Mouse (Mus musculus): ENCODE measurements at regions not wholly inside any gene's neighbourhood (a gene's known extent, or its start where the extent isn't known, plus 50 kb on each side); places are given as distances from the start of the nearest gene placed in this dataset.

GRCm38 (mm10) chr3:143822564-143823394 lies 382.2 kb downstream of the Lmo4 start:
- TF ChIP-seq EP300 (IDR thresholded peaks at IDR 0.05; ENCODE audit: low read depth): no peak
- no peak for TF ChIP-seq CTCF (IDR thresholded peaks at IDR 0.05; ENCODE audit: low read depth)
- H3K4me2 ChIP-seq (ENCODE audit: low read depth): no peak overlapping the region
- no peak overlapping the region for H3K27ac ChIP-seq
- ATAC-seq (ENCODE audit: insufficient read depth) (no peak), DNase-seq (ENCODE audit: low read depth in 3 of 3, low spot score in 3 of 3) (no peak)
- H3K27me3 ChIP-seq (ENCODE audit: control insufficient read depth, insufficient read depth, low read length): no peaks in the 10 kb centered on the region
- H3K4me1 ChIP-seq (replicated peaks; ENCODE audit: control insufficient read depth in 2 of 2, insufficient read depth in 2 of 2, low read length in 1 of 2): no peaks in the 10 kb centered on the region
- no peak overlapping the region for H3K9ac ChIP-seq (replicated peaks)
- no peaks in the 10 kb centered on the region for H3K9me3 ChIP-seq (ENCODE audit: control insufficient read depth, low read length)
- H3K4me3 ChIP-seq (ENCODE audit: insufficient read depth in 1 of 2, low read depth in 2 of 2, low read length in 2 of 2): no peak overlapping the region
- 68% methylated on average over 8 of the region's 8 CpGs for WGBS (ENCODE audit: insufficient replicate concordance)
- H3K36me3 ChIP-seq (replicated peaks; ENCODE audit: control insufficient read depth, insufficient read depth, low read depth): no peaks in the 10 kb centered on the region

- ATAC-seq (ENCODE audit: insufficient read depth) (no peak), DNase-seq (ENCODE audit: low read depth in 3 of 3, low spot score in 3 of 3) (no peak)
- TF ChIP-seq EP300 (IDR thresholded peaks at IDR 0.05; ENCODE audit: low read depth) (no peak), CTCF (IDR thresholded peaks at IDR 0.05; ENCODE audit: low read depth) (no peak)
- no peak overlapping the region for H3K4me3 ChIP-seq (ENCODE audit: insufficient read depth in 1 of 2, low read depth in 2 of 2, low read length in 2 of 2)
- no peak overlapping the region for H3K9ac ChIP-seq (replicated peaks)
- no peaks in the 10 kb centered on the region for H3K4me1 ChIP-seq (replicated peaks; ENCODE audit: control insufficient read depth in 2 of 2, insufficient read depth in 2 of 2, low read length in 1 of 2)
- 83% methylated on average over 8 of the region's 8 CpGs for WGBS (ENCODE audit: insufficient replicate concordance)
- no peak overlapping the region for H3K27ac ChIP-seq
- no peak overlapping the region for H3K4me2 ChIP-seq (ENCODE audit: low read depth)
- no peaks in the 10 kb centered on the region for H3K36me3 ChIP-seq (replicated peaks; ENCODE audit: control insufficient read depth, insufficient read depth, low read depth)
- no peaks in the 10 kb centered on the region for H3K9me3 ChIP-seq (ENCODE audit: control insufficient read depth, low read length)
- H3K27me3 ChIP-seq (ENCODE audit: control insufficient read depth, insufficient read depth, low read length): no peaks in the 10 kb centered on the region
These were observed 397.5 kb downstream of the Lmo4 start for GRCm38 (mm10) chr3:143807544-143807943.

- DNase-seq (ENCODE audit: low read depth in 3 of 3, low spot score in 3 of 3): no peak
- 63% methylated on average over 3 of the region's 3 CpGs for WGBS (ENCODE audit: insufficient replicate concordance)
- Histone ChIP-seq H3K4me1 (replicated peaks; ENCODE audit: control insufficient read depth in 2 of 2, insufficient read depth in 2 of 2, low read length in 1 of 2) (no peaks in the 10 kb centered on the region), H3K27ac (no peak overlapping the region), H3K9me3 (ENCODE audit: control insufficient read depth, low read length) (no peaks in the 10 kb centered on the region), H3K36me3 (replicated peaks; ENCODE audit: control insufficient read depth, insufficient read depth, low read depth) (no peaks in the 10 kb centered on the region), H3K4me2 (ENCODE audit: low read depth) (no peak overlapping the region), H3K4me3 (ENCODE audit: insufficient read depth in 1 of 2, low read depth in 2 of 2, low read length in 2 of 2) (no peak overlapping the region), H3K27me3 (ENCODE audit: control insufficient read depth, insufficient read depth, low read length) (no peaks in the 10 kb centered on the region), H3K9ac (replicated peaks) (no peak overlapping the region)
- ATAC-seq (ENCODE audit: insufficient read depth): no peak
- no peak for TF ChIP-seq CTCF (IDR thresholded peaks at IDR 0.05; ENCODE audit: low read depth)
- no peak for TF ChIP-seq EP300 (IDR thresholded peaks at IDR 0.05; ENCODE audit: low read depth)
These were observed 398.1 kb downstream of the Lmo4 start for GRCm38 (mm10) chr3:143806940-143807339.

- no peaks in the 10 kb centered on the region for H3K27me3 ChIP-seq (ENCODE audit: control insufficient read depth, insufficient read depth, low read length)
- H3K27ac ChIP-seq: no peak overlapping the region
- H3K9ac ChIP-seq (replicated peaks): no peak overlapping the region
- H3K36me3 ChIP-seq (replicated peaks; ENCODE audit: control insufficient read depth, insufficient read depth, low read depth): no peaks in the 10 kb centered on the region
- H3K9me3 ChIP-seq (ENCODE audit: control insufficient read depth, low read length): no peaks in the 10 kb centered on the region
- ATAC-seq (ENCODE audit: insufficient read depth) (no peak), DNase-seq (ENCODE audit: low read depth in 3 of 3, low spot score in 3 of 3) (no peak)
- H3K4me1 ChIP-seq (replicated peaks; ENCODE audit: control insufficient read depth in 2 of 2, insufficient read depth in 2 of 2, low read length in 1 of 2): no peaks in the 10 kb centered on the region
- no peak for TF ChIP-seq CTCF (IDR thresholded peaks at IDR 0.05; ENCODE audit: low read depth)
- TF ChIP-seq EP300 (IDR thresholded peaks at IDR 0.05; ENCODE audit: low read depth): no peak
- H3K4me3 ChIP-seq (ENCODE audit: insufficient read depth in 1 of 2, low read depth in 2 of 2, low read length in 2 of 2): no peak overlapping the region
- no peak overlapping the region for H3K4me2 ChIP-seq (ENCODE audit: low read depth)
- WGBS (ENCODE audit: insufficient replicate concordance): 55% methylated on average over 5 of the region's 5 CpGs
These were observed 407.2 kb downstream of the Lmo4 start for GRCm38 (mm10) chr3:143797850-143798249.

DNA sequence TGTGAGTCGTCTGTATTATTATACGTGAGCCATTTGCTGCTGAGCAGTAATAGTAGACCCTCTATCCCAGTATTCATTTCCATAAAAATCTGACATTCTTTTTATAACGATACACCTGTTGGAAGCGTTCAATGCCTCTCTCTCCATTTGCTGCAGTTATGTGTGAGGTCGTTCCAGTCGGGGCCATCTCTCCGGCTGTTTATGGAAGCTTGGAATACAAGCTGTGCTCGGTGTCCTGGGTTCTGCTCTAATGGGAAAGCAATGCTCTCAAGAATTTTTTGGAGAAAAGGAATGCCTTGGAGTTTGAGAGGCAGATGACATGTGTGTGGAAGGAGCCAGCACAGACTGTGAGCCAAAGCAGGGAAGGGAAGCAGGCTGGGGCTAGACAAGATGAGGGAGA lies 414.1 kb downstream of the Lmo4 start:
- WGBS (ENCODE audit: insufficient replicate concordance): 67% methylated on average over 8 of the region's 8 CpGs
- Histone ChIP-seq H3K4me1 (replicated peaks; ENCODE audit: control insufficient read depth in 2 of 2, insufficient read depth in 2 of 2, low read length in 1 of 2) (no peaks in the 10 kb centered on the region), H3K27ac (no peak overlapping the region), H3K27me3 (ENCODE audit: control insufficient read depth, insufficient read depth, low read length) (no peaks in the 10 kb centered on the region), H3K36me3 (replicated peaks; ENCODE audit: control insufficient read depth, insufficient read depth, low read depth) (no peaks in the 10 kb centered on the region), H3K4me2 (ENCODE audit: low read depth) (no peak overlapping the region), H3K9me3 (ENCODE audit: control insufficient read depth, low read length) (no peaks in the 10 kb centered on the region), H3K4me3 (ENCODE audit: insufficient read depth in 1 of 2, low read depth in 2 of 2, low read length in 2 of 2) (no peak overlapping the region), H3K9ac (replicated peaks) (no peak overlapping the region)
- TF ChIP-seq EP300 (IDR thresholded peaks at IDR 0.05; ENCODE audit: low read depth) (no peak), CTCF (IDR thresholded peaks at IDR 0.05; ENCODE audit: low read depth) (no peak)
- ATAC-seq (ENCODE audit: insufficient read depth): no peak
- no peak for DNase-seq (ENCODE audit: low read depth in 3 of 3, low spot score in 3 of 3)
